Mouse (Mus musculus) forebrain, embryonic 15.5 days (tissue): Measurements from ENCODE around the gene Ttc3. TPM values are rescaled to one million over a fixed set of nuclear protein-coding genes. Genes with fewer than 3 reads are reported as not detected.
A peak's percentile ranks its signal among the peaks of the same experiment; 100 is the strongest.
"Not testable (repeated sequence)": the region's sequence is repeated elsewhere in the genome, so short reads cannot be mapped to it uniquely, and the experiment has no call there.

Source experiments
- ATAC-seq: fragments of 200-750 bp; cut with Nextera tagmentation; replicated peaks from 2 replicates; pipeline ENCODE4 v1.8.0; 2017; ENCODE audit warnings: mild to moderate bottlenecking, moderate TSS enrichment, moderate library complexity
- H3K27ac ChIP-seq: fragments of 300-500 bp; sonication (generic); replicated peaks from 2 replicates; pipeline ENCODE4 v1.5.1; 2015; ENCODE audit warnings: mild to moderate bottlenecking, inconsistent platforms
- H3K27me3 ChIP-seq: fragments of 300-500 bp; sonication (generic); 2 replicates; pipeline ENCODE4 v1.6.1; 2015; ENCODE audit warnings: inconsistent platforms
- H3K36me3 ChIP-seq: fragments of 300-500 bp; sonication (generic); 2 replicates; pipeline ENCODE4 v1.6.1; 2015; ENCODE audit warnings: mild to moderate bottlenecking, inconsistent platforms
- H3K4me1 ChIP-seq: fragments of 300-500 bp; sonication (generic); 2 replicates; pipeline ENCODE4 v1.6.1; 2015; ENCODE audit warnings: inconsistent platforms
- H3K4me2 ChIP-seq: fragments of 300-500 bp; sonication (generic); replicated peaks from 2 replicates; pipeline ENCODE4 v1.6.1; 2015; ENCODE audit warnings: mild to moderate bottlenecking, inconsistent platforms
- H3K4me3 ChIP-seq: fragments of 300-500 bp; sonication (generic); 2 replicates; pipeline ENCODE4 v1.5.1; 2015; ENCODE audit warnings: mild to moderate bottlenecking, inconsistent platforms
- H3K9ac ChIP-seq: fragments of 300-500 bp; sonication (generic); replicated peaks from 2 replicates; pipeline ENCODE4 v1.6.1; 2015; ENCODE audit warnings: mild to moderate bottlenecking, inconsistent platforms
- H3K9me3 ChIP-seq: fragments of 300-500 bp; sonication (generic); 2 replicates; pipeline ENCODE4 v1.6.1; 2016; ENCODE audit warnings: inconsistent platforms
- WGBS: fragments of 180-500 bp; shearing (Covaris S2); methylation state at CpG from one replicate; pipeline ENCODE4 v1.1.7; 2015; ENCODE audit warnings: mixed read lengths; 5-methylcytosine and 5-hydroxymethylcytosine counted together
- polyA plus RNA-seq: library from polyadenylated mRNA; unstranded; fragments of >200 nt; fragmentation: Nextera tagmentation; extraction: Ambion mirVana; gene quantifications from 2 replicates; pipeline ENCODE4 v1.2.1, GENCODE M21; 2015

Ttc3 gene
- polyA plus RNA-seq, 1 experiment from 2014 or later, result 832 TPM

DNA sequence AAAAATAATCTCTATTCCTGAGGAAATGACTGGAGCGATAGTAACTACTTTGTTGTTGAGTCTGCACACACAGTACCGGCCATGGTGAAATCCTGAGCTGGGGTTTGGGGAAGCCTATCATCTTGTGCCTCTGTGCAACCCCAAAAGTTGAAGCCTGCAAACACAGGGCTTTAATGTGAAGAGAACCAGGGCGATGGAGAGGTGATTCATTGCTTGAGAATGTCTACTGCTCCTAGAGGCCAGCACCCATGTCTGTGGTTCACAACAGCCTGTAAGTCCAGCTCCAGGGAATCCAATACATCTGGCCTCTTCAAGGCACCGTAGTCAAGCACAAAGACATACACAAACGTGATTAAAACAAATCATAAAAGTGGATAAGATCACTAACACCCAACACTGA lies 116.9 kb downstream of the Ttc3 start:
- no peak for ATAC-seq
- 85% methylated on average over 5 of the region's 5 CpGs for WGBS
- H3K4me2 ChIP-seq, result no peak overlapping the region
- H3K27me3 ChIP-seq, result no peaks in the 10 kb centered on the region
- no peak overlapping the region for H3K9ac ChIP-seq
- H3K4me3 ChIP-seq, result no peak overlapping the region
- no peaks in the 10 kb centered on the region for H3K4me1 ChIP-seq
- H3K27ac ChIP-seq, result no peak overlapping the region
- no peaks in the 10 kb centered on the region for H3K36me3 ChIP-seq
- no peaks in the 10 kb centered on the region for H3K9me3 ChIP-seq

DNA sequence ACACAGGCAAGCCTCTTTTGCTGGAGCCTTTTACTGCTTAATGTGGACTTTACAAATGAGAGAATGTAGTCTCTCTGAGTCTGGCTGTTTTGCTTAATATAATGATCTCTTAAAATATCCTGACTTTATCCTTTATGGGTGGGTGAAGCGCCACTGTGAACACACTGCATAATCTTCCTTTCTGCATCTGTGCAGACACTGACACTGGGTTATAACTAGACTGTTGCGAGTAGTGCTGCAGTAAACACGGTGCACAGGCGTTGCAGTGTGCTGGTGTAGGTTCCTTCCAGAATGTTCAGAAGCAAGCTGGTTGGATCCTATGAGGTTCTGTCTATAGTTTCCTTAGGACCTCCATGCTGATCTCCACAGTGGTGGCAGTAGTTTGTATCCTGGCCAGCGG lies 118.9 kb downstream of the Ttc3 start:
- H3K9me3 ChIP-seq, result no peaks in the 10 kb centered on the region
- no peak overlapping the region for H3K4me3 ChIP-seq
- H3K4me2 ChIP-seq, result no peak overlapping the region
- no peaks in the 10 kb centered on the region for H3K36me3 ChIP-seq
- H3K27ac ChIP-seq, result no peak overlapping the region
- WGBS, result 91% methylated on average over 5 of the region's 5 CpGs
- ATAC-seq, result no peak
- no peaks in the 10 kb centered on the region for H3K27me3 ChIP-seq
- H3K4me1 ChIP-seq, result no peaks in the 10 kb centered on the region
- no peak overlapping the region for H3K9ac ChIP-seq

DNA sequence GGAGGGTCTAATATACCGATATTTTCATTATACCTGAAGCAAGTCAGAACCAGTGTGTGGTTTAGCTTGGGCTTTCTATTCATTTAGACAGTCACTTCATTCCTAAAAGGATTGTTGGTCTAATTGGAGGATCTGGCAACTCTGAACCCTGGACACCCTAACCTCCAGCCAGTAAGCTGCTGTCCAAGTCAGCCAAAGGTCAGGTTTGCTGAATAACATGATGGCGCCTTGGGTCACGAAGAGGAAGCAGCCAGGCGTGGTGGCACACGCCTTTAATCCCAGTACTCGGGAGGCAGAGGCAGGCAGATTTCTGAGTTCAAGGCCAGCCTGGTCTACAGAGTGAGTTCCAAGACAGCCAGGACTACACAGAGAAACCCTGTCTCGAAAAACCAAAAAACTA lies 126.8 kb downstream of the Ttc3 start:
- not testable (repeated sequence) for H3K9me3 ChIP-seq, H3K4me2 ChIP-seq, H3K4me3 ChIP-seq, H3K27ac ChIP-seq, H3K9ac ChIP-seq, H3K27me3 ChIP-seq, ATAC-seq, H3K4me1 ChIP-seq
- peaks cover 51% of the 10 kb centered on the region for H3K36me3 ChIP-seq
- 94% methylated on average over 7 of the region's 7 CpGs for WGBS

DNA sequence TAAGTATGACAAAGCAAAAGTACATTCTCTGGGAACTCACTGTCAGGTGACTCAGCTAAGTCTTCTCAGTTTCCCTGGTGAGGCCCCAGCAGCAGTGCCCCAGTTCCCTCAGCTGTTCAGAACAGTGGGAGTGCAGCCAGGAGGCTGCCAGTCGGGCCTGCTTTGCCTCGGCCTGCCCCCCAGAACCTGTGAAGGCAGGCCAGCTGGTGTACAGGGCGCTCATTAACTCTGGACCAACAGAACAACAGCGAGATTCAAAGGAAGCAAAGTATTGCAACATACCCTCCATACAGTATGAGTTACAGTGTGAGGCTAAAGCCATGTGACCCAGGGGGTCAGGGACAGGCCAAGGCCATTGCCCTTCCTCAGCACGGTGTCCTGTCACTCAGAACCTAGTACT lies 127.5 kb downstream of the Ttc3 start:
- no peaks in the 10 kb centered on the region for H3K4me1 ChIP-seq
- H3K4me3 ChIP-seq, result no peak overlapping the region
- H3K4me2 ChIP-seq, result no peak overlapping the region
- no peak overlapping the region for H3K27ac ChIP-seq
- ATAC-seq, result 0 out of 2 replicates have a peak, but pooled peaks have one; percentile 23
- 72% methylated on average over 5 of the region's 5 CpGs for WGBS
- H3K9me3 ChIP-seq, result no peaks in the 10 kb centered on the region
- H3K36me3 ChIP-seq, result peaks cover 59% of the 10 kb centered on the region
- no peak overlapping the region for H3K9ac ChIP-seq
- no peaks in the 10 kb centered on the region for H3K27me3 ChIP-seq

DNA sequence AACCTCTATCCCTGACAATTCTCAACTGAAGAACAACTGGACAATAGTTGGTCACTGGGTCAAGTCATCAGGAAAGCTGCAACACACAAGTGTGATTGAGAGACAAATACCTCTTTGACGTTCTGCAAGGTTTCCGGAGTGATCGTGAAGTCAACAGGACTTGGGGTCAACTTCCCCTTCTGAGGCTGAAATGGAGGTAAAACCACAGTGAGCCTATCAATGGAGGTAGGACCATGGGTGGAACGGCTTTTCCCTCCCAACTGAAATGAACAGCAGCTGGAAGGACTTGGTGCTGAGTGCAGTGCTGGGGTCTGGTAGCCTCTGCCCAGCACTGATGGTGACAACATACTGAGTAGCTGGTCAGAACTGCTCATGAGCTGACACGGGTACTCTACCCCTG lies 133.8 kb downstream of the Ttc3 start:
- no peaks in the 10 kb centered on the region for H3K27me3 ChIP-seq
- no peak for ATAC-seq
- WGBS, result 97% methylated on average over 5 of the region's 5 CpGs
- H3K36me3 ChIP-seq, result peaks cover 60% of the 10 kb centered on the region
- no peak overlapping the region for H3K27ac ChIP-seq
- H3K9ac ChIP-seq, result no peak overlapping the region
- no peak overlapping the region for H3K4me3 ChIP-seq
- H3K4me2 ChIP-seq, result no peak overlapping the region
- no peaks in the 10 kb centered on the region for H3K9me3 ChIP-seq
- H3K4me1 ChIP-seq, result no peaks in the 10 kb centered on the region

DNA sequence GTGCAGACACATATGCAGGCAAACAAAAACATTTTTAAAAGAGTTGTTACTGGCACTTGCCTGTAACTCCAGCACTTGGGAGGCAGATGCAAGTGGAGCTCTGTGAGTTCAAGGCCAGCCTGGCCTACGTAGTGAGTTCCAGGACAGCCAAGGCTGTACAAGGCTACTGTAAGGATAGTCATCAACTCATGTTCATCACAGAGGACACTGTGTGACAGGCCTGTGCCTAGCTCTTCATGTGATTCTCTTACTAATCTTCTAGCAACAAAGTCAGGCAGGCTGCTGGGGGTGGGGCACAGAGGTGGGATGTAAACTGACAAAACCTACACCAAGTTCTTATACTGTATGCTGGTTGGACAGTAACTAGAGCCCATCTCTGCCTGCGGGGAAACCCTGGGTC lies 136.7 kb downstream of the Ttc3 start:
- Histone ChIP-seq H3K36me3 (peaks cover 52% of the 10 kb centered on the region), H3K27me3 (no peaks in the 10 kb centered on the region), H3K9ac (no peak overlapping the region), H3K4me3 (no peak overlapping the region), H3K4me2 (no peak overlapping the region), H3K27ac (no peak overlapping the region), H3K4me1 (no peaks in the 10 kb centered on the region), H3K9me3 (no peaks in the 10 kb centered on the region)
- no peak for ATAC-seq
- WGBS, result 95% methylated on average over 2 of the region's 2 CpGs

DNA sequence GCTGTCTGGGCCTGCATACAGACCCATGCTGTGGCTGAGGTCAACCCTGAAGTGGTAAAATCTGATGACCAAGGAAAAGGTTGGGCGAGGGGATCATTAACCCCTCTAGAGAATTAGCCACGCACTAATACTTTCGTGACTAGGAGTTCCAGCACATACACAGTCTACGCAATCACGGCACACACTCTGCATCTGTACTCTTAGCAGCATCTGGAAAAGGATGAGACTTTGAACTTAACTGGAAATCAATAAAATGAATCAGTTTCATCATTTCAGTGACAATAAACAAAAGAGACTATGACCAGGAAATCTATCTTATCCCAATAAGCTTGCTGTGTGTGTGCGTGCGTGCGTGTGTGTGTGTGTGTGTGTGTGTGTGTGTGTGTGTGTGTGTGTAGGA lies 138.4 kb downstream of the Ttc3 start:
- Histone ChIP-seq H3K27me3 (no peaks in the 10 kb centered on the region), H3K4me3 (no peak overlapping the region), H3K36me3 (peaks cover 38% of the 10 kb centered on the region), H3K4me1 (no peaks in the 10 kb centered on the region), H3K27ac (no peak overlapping the region), H3K9ac (no peak overlapping the region), H3K4me2 (no peak overlapping the region), H3K9me3 (no peaks in the 10 kb centered on the region)
- no peak for ATAC-seq
- WGBS, result 94% methylated on average over 8 of the region's 8 CpGs

DNA sequence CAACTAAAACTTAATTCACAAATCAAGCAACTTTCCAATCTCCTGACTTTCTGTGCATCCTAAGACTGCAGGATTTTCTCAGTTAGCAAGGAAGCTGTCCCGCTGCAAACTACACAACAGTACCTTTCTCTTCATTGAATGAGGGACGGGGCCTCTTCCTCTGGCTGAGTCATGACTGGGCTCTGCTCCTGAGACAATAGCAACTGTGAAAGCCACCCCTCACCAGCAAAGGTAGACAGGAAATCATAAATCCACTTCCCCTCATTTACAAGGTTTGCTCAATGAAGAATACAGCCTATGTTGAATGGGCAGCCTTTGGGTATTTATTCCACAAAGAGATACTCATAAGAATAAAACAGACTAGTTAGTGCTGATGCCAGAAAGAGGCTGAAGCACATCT lies 139.6 kb downstream of the Ttc3 start:
- Histone ChIP-seq H3K27ac (no peak overlapping the region), H3K27me3 (no peaks in the 10 kb centered on the region), H3K4me3 (no peak overlapping the region), H3K9me3 (no peaks in the 10 kb centered on the region), H3K9ac (no peak overlapping the region), H3K4me1 (no peaks in the 10 kb centered on the region), H3K4me2 (no peak overlapping the region), H3K36me3 (peaks cover 26% of the 10 kb centered on the region)
- 92% methylated on average over 2 of the region's 2 CpGs for WGBS
- no peak for ATAC-seq

DNA sequence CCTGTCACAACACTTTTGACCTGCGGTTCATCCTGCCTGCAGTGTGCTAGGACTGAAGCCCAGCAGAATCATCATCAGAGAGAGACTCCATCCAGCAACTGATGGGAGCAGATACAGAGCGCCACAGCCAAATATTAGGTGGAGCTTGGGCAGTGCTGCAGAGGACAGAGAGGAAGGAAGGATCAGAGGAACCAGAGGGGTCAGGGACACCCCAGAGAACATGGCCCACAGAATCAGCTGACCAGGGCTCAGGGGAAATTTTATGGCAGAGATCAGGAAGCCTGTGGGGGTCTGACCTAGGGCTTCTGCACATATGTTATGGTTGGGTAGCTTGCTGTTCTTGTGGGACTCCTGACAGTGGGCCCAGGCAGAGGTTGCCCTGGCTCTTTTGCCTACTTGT lies 147.2 kb downstream of the Ttc3 start:
- Histone ChIP-seq H3K27ac (no peak overlapping the region), H3K9ac (no peak overlapping the region), H3K36me3 (no peaks in the 10 kb centered on the region; the same call in 1 of the 2 replicates), H3K27me3 (no peaks in the 10 kb centered on the region), H3K4me1 (peaks cover 5% of the 10 kb centered on the region; the same call in 1 of the 2 replicates), H3K9me3 (no peaks in the 10 kb centered on the region), H3K4me3 (no peak overlapping the region), H3K4me2 (no peak overlapping the region)
- WGBS, result 96% methylated on average over 2 of the region's 2 CpGs
- ATAC-seq, result no peak

Other genes starting within 250 kb of the Ttc3 start
- 7.7 and 8.7 TPM in 2 replicates for gene Hlcs, start 57.0 kb upstream of the Ttc3 start, polyA plus RNA-seq
- gene Ripply3, start 42.2 kb upstream of the Ttc3 start, polyA plus RNA-seq, result 0.91 and 1.3 TPM in 2 replicates
- 113 and 121 TPM in 2 replicates for gene Pigp, start 1.2 kb downstream of the Ttc3 start, polyA plus RNA-seq
- 76.1 and 78.8 TPM in 2 replicates for gene Vps26c, start 156.2 kb downstream of the Ttc3 start, polyA plus RNA-seq
- gene Dyrk1a, start 199.4 kb downstream of the Ttc3 start, polyA plus RNA-seq, result 12.3 and 12.8 TPM in 2 replicates